Mouse (Mus musculus): ENCODE results near the gene Dbx2.

Dbx2 gene

GRCm38 (mm10) chr15:95622797-95623196 is 33.0 kb downstream of the Dbx2 start:
- DNase-seq (ENCODE audit: low spot score), result no peak

GRCm38 (mm10) chr15:95612600-95612999 is 43.2 kb downstream of the Dbx2 start:
- DNase-seq (ENCODE audit: low spot score), result no peak

- no peak for DNase-seq (ENCODE audit: low spot score)
These were observed 54.6 kb downstream of the Dbx2 start for GRCm38 (mm10) chr15:95601179-95601578.

GRCm38 (mm10) chr15:95598630-95599029 is 57.1 kb downstream of the Dbx2 start:
- no peak for DNase-seq (ENCODE audit: low spot score)

GRCm38 (mm10) chr15:95586906-95587305 is 68.9 kb downstream of the Dbx2 start:
- no peak for DNase-seq (ENCODE audit: low spot score)

GRCm38 (mm10) chr15:95584891-95585290 is 70.9 kb downstream of the Dbx2 start:
- DNase-seq (ENCODE audit: low spot score), result no peak

- DNase-seq (ENCODE audit: low spot score), result peak; percentile 12
These were observed 81.1 kb downstream of the Dbx2 start for GRCm38 (mm10) chr15:95574661-95575060.

All from yolk sac, embryonic 10.5 days (tissue).